Mouse (Mus musculus) hindbrain, embryonic 13.5 days (tissue): ENCODE results near the gene Nol4l. TPM values are rescaled to one million over a fixed set of nuclear protein-coding genes. Genes with fewer than 3 reads are reported as not detected.

Experiments used
- ATAC-seq: fragments of 200-750 bp; cut with Nextera tagmentation; 2 replicates; pipeline ENCODE4 v1.8.0; 2017; ENCODE audit warnings: moderate TSS enrichment; ENCODE audit not compliant: low FRiP score
- H3K27ac ChIP-seq: fragments of 300-500 bp; sonication (generic); 2 replicates; pipeline ENCODE4 v1.5.1; 2015; ENCODE audit warnings: inconsistent platforms, mild to moderate bottlenecking, moderate library complexity
- H3K27me3 ChIP-seq: fragments of 300-500 bp; sonication (generic); 2 replicates; pipeline ENCODE4 v1.6.1; 2015; ENCODE audit warnings: mild to moderate bottlenecking, inconsistent platforms
- H3K36me3 ChIP-seq: fragments of 300-500 bp; sonication (generic); 2 replicates; pipeline ENCODE4 v1.6.1; 2015; ENCODE audit warnings: mild to moderate bottlenecking, inconsistent platforms
- H3K4me1 ChIP-seq: fragments of 300-500 bp; sonication (generic); replicated peaks from 2 replicates; pipeline ENCODE4 v1.6.1; 2015; ENCODE audit warnings: inconsistent platforms
- H3K4me2 ChIP-seq: fragments of 300-500 bp; sonication (generic); 2 replicates; pipeline ENCODE4 v1.6.1; 2015; ENCODE audit warnings: inconsistent platforms, mild to moderate bottlenecking, moderate library complexity
- H3K4me3 ChIP-seq: fragments of 300-500 bp; sonication (generic); 2 replicates; pipeline ENCODE4 v1.5.1; 2015; ENCODE audit warnings: mild to moderate bottlenecking, inconsistent platforms
- H3K9ac ChIP-seq: fragments of 300-500 bp; sonication (generic); 2 replicates; pipeline ENCODE4 v1.6.1; 2015; ENCODE audit warnings: mild to moderate bottlenecking, inconsistent platforms
- H3K9me3 ChIP-seq: fragments of 300-500 bp; sonication (generic); 2 replicates; pipeline ENCODE4 v1.6.1; 2016; ENCODE audit warnings: inconsistent platforms
- WGBS: fragments of 180-500 bp; shearing (Covaris S2); methylation state at CpG from one replicate; pipeline ENCODE4 v1.1.7; 2015; 5-methylcytosine and 5-hydroxymethylcytosine counted together
- polyA plus RNA-seq: library from polyadenylated mRNA; unstranded; fragments of >200 nt; fragmentation: Nextera tagmentation; extraction: Ambion mirVana; gene quantifications from 2 replicates; pipeline ENCODE4 v1.2.1, GENCODE M21; 2015

The Nol4l gene
- polyA plus RNA-seq, 1 experiment from 2014 or later: 42.4 TPM

DNA sequence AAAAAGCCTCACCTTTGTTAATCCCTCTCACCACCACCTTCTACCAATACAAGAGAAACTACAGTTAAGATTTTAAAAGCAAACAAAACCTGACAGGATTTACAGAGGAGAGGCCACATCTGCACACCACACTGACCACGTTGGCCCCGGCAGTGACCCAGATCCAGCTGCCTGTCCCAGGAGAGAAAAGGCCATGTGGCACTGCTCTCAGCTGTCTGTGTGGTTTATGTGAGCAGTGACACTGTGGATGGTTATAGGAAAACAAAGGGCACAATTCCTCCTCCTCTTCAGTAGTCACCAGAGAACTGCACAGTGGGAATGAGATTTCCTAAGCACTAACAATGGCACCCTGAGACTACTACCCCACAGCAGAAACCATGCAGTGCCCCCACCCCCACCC is 60.5 kb downstream of the Nol4l start:
- Histone ChIP-seq H3K4me3 (no peak overlapping the region), H3K4me1 (peaks cover 13% of the 10 kb centered on the region), H3K36me3 (peaks cover 8% of the 10 kb centered on the region), H3K9me3 (no peaks in the 10 kb centered on the region), H3K9ac (no peak overlapping the region), H3K27ac (peak overlapping the region; percentile 19; the same call in 1 of the 2 replicates), H3K27me3 (no peaks in the 10 kb centered on the region), H3K4me2 (no peak overlapping the region)
- WGBS: 38% methylated on average over 2 of the region's 2 CpGs
- no peak for ATAC-seq

GRCm38 (mm10) chr2:153467372-153467771 is 62.4 kb downstream of the Nol4l start:
- H3K9ac ChIP-seq: no peak overlapping the region
- 97% methylated on average over 1 of the region's 1 CpGs for WGBS
- H3K9me3 ChIP-seq: no peaks in the 10 kb centered on the region
- H3K4me2 ChIP-seq: no peak overlapping the region
- H3K27me3 ChIP-seq: no peaks in the 10 kb centered on the region
- H3K27ac ChIP-seq: no peak overlapping the region
- peaks cover 20% of the 10 kb centered on the region for H3K36me3 ChIP-seq
- no peak for ATAC-seq
- H3K4me3 ChIP-seq: no peak overlapping the region
- peaks cover 13% of the 10 kb centered on the region for H3K4me1 ChIP-seq

DNA sequence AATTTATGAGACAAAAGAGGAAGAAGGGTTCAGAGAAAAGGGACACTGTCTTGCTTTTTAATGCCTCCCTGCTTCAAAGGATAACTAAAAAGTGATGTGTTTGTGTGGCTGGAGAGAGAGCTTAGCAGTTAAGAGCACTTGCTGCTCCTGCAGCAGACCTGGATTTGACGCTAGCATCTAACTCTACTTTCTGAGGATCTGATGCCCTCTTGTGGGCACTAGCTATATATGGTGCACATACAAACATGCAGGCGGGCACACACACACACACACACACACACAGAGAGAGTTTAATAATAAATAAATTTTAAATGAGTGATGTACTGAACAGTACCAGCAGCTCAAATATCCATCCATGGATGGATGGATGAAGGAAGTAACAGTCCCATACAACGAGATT is 66.5 kb downstream of the Nol4l start:
- H3K27me3 ChIP-seq: no peaks in the 10 kb centered on the region
- no peak overlapping the region for H3K4me3 ChIP-seq
- peaks cover 12% of the 10 kb centered on the region for H3K4me1 ChIP-seq
- no peak overlapping the region for H3K9ac ChIP-seq
- 86% methylated on average over 3 of the region's 3 CpGs for WGBS
- no peak overlapping the region for H3K27ac ChIP-seq
- no peak overlapping the region for H3K4me2 ChIP-seq
- H3K9me3 ChIP-seq: no peaks in the 10 kb centered on the region
- H3K36me3 ChIP-seq: peaks cover 25% of the 10 kb centered on the region
- ATAC-seq: no peak

GRCm38 (mm10) chr2:153458022-153458441 is 71.7 kb downstream of the Nol4l start:
- Histone ChIP-seq H3K4me1 (peaks cover 31% of the 10 kb centered on the region), H3K27me3 (no peaks in the 10 kb centered on the region), H3K9me3 (no peaks in the 10 kb centered on the region), H3K4me2 (no peak overlapping the region), H3K9ac (peak overlapping the region; percentile 43; the same call in 1 of the 2 replicates), H3K4me3 (no peak overlapping the region), H3K36me3 (peaks cover 12% of the 10 kb centered on the region), H3K27ac (peak overlapping the region; percentile 87)
- 38% methylated on average over 3 of the region's 3 CpGs for WGBS
- ATAC-seq: no peak

DNA sequence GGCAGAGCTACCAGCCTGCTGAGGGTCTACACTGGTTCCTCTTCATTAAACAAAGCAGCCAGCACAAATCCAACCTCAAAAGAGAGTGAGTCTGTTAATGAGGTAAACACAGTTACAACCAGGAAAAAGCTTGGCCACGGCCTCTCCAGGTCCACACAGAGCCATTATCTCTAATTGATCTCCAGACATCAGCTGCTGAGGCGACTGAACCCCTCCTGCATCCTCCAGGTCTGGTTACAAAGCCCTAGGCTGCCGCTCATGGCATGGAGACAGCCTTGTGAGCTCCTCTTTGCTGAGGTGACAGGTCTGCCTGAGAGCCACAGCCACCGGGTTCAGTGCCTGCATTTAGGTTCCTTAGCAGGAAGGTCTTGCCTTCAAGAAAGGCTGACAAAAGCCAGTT is 72.3 kb downstream of the Nol4l start:
- H3K27ac ChIP-seq: peak overlapping the region; percentile 87
- peaks cover 31% of the 10 kb centered on the region for H3K4me1 ChIP-seq
- peak; percentile 40 for ATAC-seq
- no peak overlapping the region for H3K4me2 ChIP-seq
- no peak overlapping the region for H3K9ac ChIP-seq
- H3K4me3 ChIP-seq: no peak overlapping the region
- no peaks in the 10 kb centered on the region for H3K27me3 ChIP-seq
- H3K9me3 ChIP-seq: no peaks in the 10 kb centered on the region
- 0 out of 2 replicates have a peak, but pooled peaks cover 8% of the 10 kb centered on the region for H3K36me3 ChIP-seq
- WGBS: 34% methylated on average over 4 of the region's 4 CpGs

- WGBS: 59% methylated on average over 9 of the region's 9 CpGs
- no peak overlapping the region for H3K9ac ChIP-seq
- 0 out of 2 replicates have a peak, but pooled peaks cover 2% of the 10 kb centered on the region for H3K36me3 ChIP-seq
- H3K4me3 ChIP-seq: no peak overlapping the region
- no peaks in the 10 kb centered on the region for H3K27me3 ChIP-seq
- no peak overlapping the region for H3K4me2 ChIP-seq
- ATAC-seq: no peak
- no peak overlapping the region for H3K27ac ChIP-seq
- H3K4me1 ChIP-seq: peaks cover 26% of the 10 kb centered on the region
- H3K9me3 ChIP-seq: no peaks in the 10 kb centered on the region
Observed at GRCm38 (mm10) chr2:153454841-153455506, 74.8 kb downstream of the Nol4l start.

- H3K9me3 ChIP-seq: no peaks in the 10 kb centered on the region
- H3K36me3 ChIP-seq: 0 out of 2 replicates have a peak, but pooled peaks cover 2% of the 10 kb centered on the region
- no peaks in the 10 kb centered on the region for H3K27me3 ChIP-seq
- H3K27ac ChIP-seq: no peak overlapping the region
- H3K4me1 ChIP-seq: peaks cover 26% of the 10 kb centered on the region
- no peak overlapping the region for H3K4me3 ChIP-seq
- ATAC-seq: no peak
- no peak overlapping the region for H3K9ac ChIP-seq
- 69% methylated on average over 12 of the region's 12 CpGs for WGBS
- H3K4me2 ChIP-seq: no peak overlapping the region
Observed at GRCm38 (mm10) chr2:153453961-153454759, 75.6 kb downstream of the Nol4l start.

- 89% methylated on average over 6 of the region's 6 CpGs for WGBS
Observed at GRCm38 (mm10) chr2:153448519-153448918, 81.3 kb downstream of the Nol4l start.

DNA sequence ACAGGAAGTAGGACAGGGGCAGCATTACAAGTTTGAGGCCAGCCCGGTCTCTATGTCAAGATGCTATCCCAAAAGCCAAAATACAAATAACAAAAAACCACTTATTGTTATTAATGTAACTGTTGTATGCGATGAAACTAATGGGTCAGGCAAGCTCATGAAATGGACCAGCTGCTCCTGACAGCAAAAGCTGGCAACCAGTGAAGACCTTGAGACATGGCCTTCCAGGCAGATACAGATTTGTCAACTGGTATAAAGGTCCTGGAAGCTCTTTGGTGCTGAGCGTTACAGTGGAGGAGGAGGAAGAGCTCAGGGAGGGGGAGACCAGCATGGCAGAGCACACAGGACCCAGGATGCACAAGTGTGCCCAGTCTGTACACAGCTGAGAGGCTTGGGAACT is 82.1 kb downstream of the Nol4l start:
- no peaks in the 10 kb centered on the region for H3K9me3 ChIP-seq
- H3K4me2 ChIP-seq: no peak overlapping the region
- peaks cover 16% of the 10 kb centered on the region for H3K4me1 ChIP-seq
- 86% methylated on average over 3 of the region's 3 CpGs for whole genome bisulfite sequencing
- no peak for ATAC-seq
- H3K4me3 ChIP-seq: no peak overlapping the region
- H3K27ac ChIP-seq: no peak overlapping the region
- H3K9ac ChIP-seq: no peak overlapping the region
- no peaks in the 10 kb centered on the region for H3K36me3 ChIP-seq
- H3K27me3 ChIP-seq: no peaks in the 10 kb centered on the region

More at GRCm38 (mm10) chr2:153448519-153448918, 81.3 kb downstream of the Nol4l start:
- no peaks in the 10 kb centered on the region for H3K36me3 ChIP-seq
- no peak overlapping the region for H3K4me3 ChIP-seq
- no peak overlapping the region for H3K4me2 ChIP-seq
- H3K4me1 ChIP-seq: peaks cover 11% of the 10 kb centered on the region
- ATAC-seq: no peak
- H3K9ac ChIP-seq: no peak overlapping the region
- H3K9me3 ChIP-seq: no peaks in the 10 kb centered on the region
- no peak overlapping the region for H3K27ac ChIP-seq
- H3K27me3 ChIP-seq: no peaks in the 10 kb centered on the region

DNA sequence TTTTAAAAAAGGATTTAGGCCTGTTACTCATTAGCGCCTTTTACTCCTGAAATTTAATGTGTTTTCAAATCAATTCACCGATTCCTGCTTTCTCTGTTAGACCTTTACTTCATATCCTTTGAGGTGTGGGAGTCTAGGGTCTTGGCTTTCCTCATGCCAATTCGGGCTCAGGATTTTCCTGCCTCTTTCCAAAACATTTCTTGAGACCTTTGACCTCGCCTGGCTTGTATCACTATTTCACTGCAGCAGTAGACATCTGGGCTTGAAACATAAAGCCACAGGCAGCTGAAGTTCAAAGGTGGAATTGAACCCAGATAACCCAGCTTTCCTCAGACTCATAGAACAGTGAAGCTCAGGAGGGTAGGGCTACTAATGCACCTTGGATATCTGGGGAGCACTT is 83.3 kb downstream of the Nol4l start:
- 25% methylated on average over 4 of the region's 4 CpGs for WGBS
- Histone ChIP-seq H3K27me3 (no peaks in the 10 kb centered on the region), H3K4me1 (peaks cover 28% of the 10 kb centered on the region), H3K9me3 (no peaks in the 10 kb centered on the region), H3K9ac (no peak overlapping the region), H3K27ac (peak overlapping the region; percentile 99), H3K4me3 (no peak overlapping the region; the same call in 1 of the 2 replicates), H3K36me3 (no peaks in the 10 kb centered on the region), H3K4me2 (peak overlapping the region; percentile 95; the same call in 1 of the 2 replicates)
- ATAC-seq: no peak

DNA sequence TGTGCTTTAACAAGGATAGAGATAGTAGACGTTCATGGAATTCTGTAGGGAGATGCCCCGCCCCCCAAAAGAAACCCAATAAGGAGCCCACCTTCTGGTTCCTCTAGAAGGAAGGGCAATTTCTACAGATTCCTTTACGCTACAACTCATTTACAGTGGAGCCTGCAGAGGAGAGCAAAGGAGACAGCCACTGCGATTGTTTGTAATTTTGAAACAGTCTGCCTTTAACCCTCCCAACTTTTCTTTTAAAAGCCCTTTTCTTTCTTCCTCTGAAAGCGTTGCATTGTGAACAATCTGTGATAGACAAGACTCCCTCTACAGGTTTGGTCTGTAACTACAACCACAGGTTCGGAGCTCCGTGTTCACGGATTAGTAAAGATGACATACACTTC is 83.8 kb downstream of the Nol4l start:
- Histone ChIP-seq H3K27ac (peak overlapping the region; percentile 99), H3K27me3 (no peaks in the 10 kb centered on the region), H3K9me3 (no peaks in the 10 kb centered on the region), H3K36me3 (no peaks in the 10 kb centered on the region), H3K4me3 (peak overlapping the region; percentile 95), H3K4me2 (peak overlapping the region; percentile 95), H3K4me1 (peaks cover 33% of the 10 kb centered on the region), H3K9ac (peak overlapping the region; percentile 98)
- no peak for ATAC-seq
- WGBS: under 1% methylated on average over 8 of the region's 8 CpGs

- under 1% methylated on average over 59 of the region's 59 CpGs for WGBS
- H3K9me3 ChIP-seq: no peaks in the 10 kb centered on the region
Observed at GRCm38 (mm10) chr2:153445137-153446016, 84.4 kb downstream of the Nol4l start.

More at GRCm38 (mm10) chr2:153445137-153446016, 84.4 kb downstream of the Nol4l start:
- peak overlapping the region; percentile 95 for H3K4me3 ChIP-seq
- peak overlapping the region; percentile 99 for H3K27ac ChIP-seq
- H3K4me2 ChIP-seq: peak overlapping the region; percentile 95
- H3K27me3 ChIP-seq: no peaks in the 10 kb centered on the region
- H3K36me3 ChIP-seq: no peaks in the 10 kb centered on the region
- H3K9ac ChIP-seq: peak overlapping the region; percentile 98
- H3K4me1 ChIP-seq: peaks cover 39% of the 10 kb centered on the region
- ATAC-seq: peak; percentile 59
